Mouse (Mus musculus): ENCODE data around the gene Ctxn2. TPM values are rescaled to one million over a fixed set of nuclear protein-coding genes. Genes with fewer than 3 reads are reported as not detected.
A peak's percentile ranks its signal among the peaks of the same experiment; 100 is the strongest.

The Ctxn2 gene
- polyA plus RNA-seq, 1 experiment, result not detected

- no peak overlapping the region for H3K4me2 ChIP-seq (ENCODE audit: low read depth)
- H3K36me3 ChIP-seq (ENCODE audit: control insufficient read depth, insufficient read depth), result peaks cover 21% of the 10 kb centered on the region
- no peaks in the 10 kb centered on the region for H3K27me3 ChIP-seq (ENCODE audit: control insufficient read depth, insufficient read depth, insufficient read length)
- H3K79me2 ChIP-seq (ENCODE audit: control insufficient read depth, insufficient read depth), result peaks cover 85% of the 10 kb centered on the region
- no peak overlapping the region for H3K4me3 ChIP-seq
- TF ChIP-seq MYOG (IDR thresholded peaks at IDR 0.05; ENCODE audit: control insufficient read depth in 1 of 3, insufficient read depth in 1 of 3, insufficient read length in 2 of 3, low read depth in 2 of 3) (no peak), POLR2A (IDR thresholded peaks at IDR 0.05; ENCODE audit: insufficient read length, low read depth) (no peak), USF1 (IDR thresholded peaks at IDR 0.05; ENCODE audit: low read depth) (no peak), SRF (IDR thresholded peaks at IDR 0.05; ENCODE audit: control insufficient read depth, insufficient read length, low read depth) (no peak), REST (IDR thresholded peaks at IDR 0.05; ENCODE audit: insufficient read depth, insufficient read length) (no peak), MAX (IDR thresholded peaks at IDR 0.05; ENCODE audit: low read depth) (no peak), POLR2AphosphoS2 (IDR thresholded peaks at IDR 0.05; ENCODE audit: insufficient read length, low read depth) (no peak), E2F4 (IDR thresholded peaks at IDR 0.05; ENCODE audit: insufficient read depth) (no peak), CEBPB (IDR thresholded peaks at IDR 0.05; ENCODE audit: insufficient read depth, poor library complexity, severe bottlenecking) (no peak), MYOD1 (IDR thresholded peaks at IDR 0.05; ENCODE audit: control insufficient read depth in 1 of 3, insufficient read length in 2 of 3, low read depth in 2 of 3) (no peak), TCF12 (IDR thresholded peaks at IDR 0.05; ENCODE audit: insufficient read depth, poor library complexity, severe bottlenecking) (no peak), TCF3 (IDR thresholded peaks at IDR 0.05; ENCODE audit: insufficient read length, low read depth) (no peak)
- no peak overlapping the region for H3ac ChIP-seq (ENCODE audit: control insufficient read depth, insufficient read length)
These were observed 16.9 kb upstream of the Ctxn2 start for GRCm38 (mm10) chr2:125119381-125120110.

DNA sequence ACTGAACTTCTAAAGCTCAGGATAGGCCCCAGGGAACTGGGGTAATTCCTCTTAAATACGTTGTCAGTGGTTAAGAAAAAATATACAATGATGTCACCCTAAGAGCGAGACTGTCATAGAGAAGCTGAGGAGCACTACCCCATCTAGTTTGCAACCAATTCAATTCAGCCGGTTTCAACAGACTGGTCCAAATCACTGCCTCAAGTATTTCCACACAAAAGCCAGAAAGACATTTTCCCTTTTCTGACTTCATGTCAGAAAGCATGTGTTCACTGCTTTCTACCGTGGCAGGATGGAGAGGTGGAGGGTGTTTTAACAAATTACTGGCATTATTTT is 14.2 kb upstream of the Ctxn2 start:
- TF ChIP-seq REST (IDR thresholded peaks at IDR 0.05; ENCODE audit: insufficient read depth, insufficient read length), result no peak
- no peak for TF ChIP-seq SRF (IDR thresholded peaks at IDR 0.05; ENCODE audit: control insufficient read depth, insufficient read length, low read depth)
- no peak for TF ChIP-seq MYOD1 (IDR thresholded peaks at IDR 0.05; ENCODE audit: control insufficient read depth in 1 of 3, insufficient read length in 2 of 3, low read depth in 2 of 3)
- TF ChIP-seq USF1 (IDR thresholded peaks at IDR 0.05; ENCODE audit: low read depth), result no peak
- no peak for TF ChIP-seq E2F4 (IDR thresholded peaks at IDR 0.05; ENCODE audit: insufficient read depth)
- TF ChIP-seq CEBPB (IDR thresholded peaks at IDR 0.05; ENCODE audit: insufficient read depth, poor library complexity, severe bottlenecking), result no peak
- TF ChIP-seq POLR2A (IDR thresholded peaks at IDR 0.05; ENCODE audit: insufficient read length, low read depth), result no peak
- TF ChIP-seq TCF3 (IDR thresholded peaks at IDR 0.05; ENCODE audit: insufficient read length, low read depth), result no peak
- no peak for TF ChIP-seq MAX (IDR thresholded peaks at IDR 0.05; ENCODE audit: low read depth)
- no peak for TF ChIP-seq MYOG (IDR thresholded peaks at IDR 0.05; ENCODE audit: control insufficient read depth in 1 of 3, insufficient read depth in 1 of 3, insufficient read length in 2 of 3, low read depth in 2 of 3)
- TF ChIP-seq TCF12 (IDR thresholded peaks at IDR 0.05; ENCODE audit: insufficient read depth, poor library complexity, severe bottlenecking), result no peak
- no peaks in the 10 kb centered on the region for H3K27me3 ChIP-seq (ENCODE audit: control insufficient read depth, insufficient read depth, insufficient read length)
- H3ac ChIP-seq (ENCODE audit: control insufficient read depth, insufficient read length), result no peak overlapping the region

DNA sequence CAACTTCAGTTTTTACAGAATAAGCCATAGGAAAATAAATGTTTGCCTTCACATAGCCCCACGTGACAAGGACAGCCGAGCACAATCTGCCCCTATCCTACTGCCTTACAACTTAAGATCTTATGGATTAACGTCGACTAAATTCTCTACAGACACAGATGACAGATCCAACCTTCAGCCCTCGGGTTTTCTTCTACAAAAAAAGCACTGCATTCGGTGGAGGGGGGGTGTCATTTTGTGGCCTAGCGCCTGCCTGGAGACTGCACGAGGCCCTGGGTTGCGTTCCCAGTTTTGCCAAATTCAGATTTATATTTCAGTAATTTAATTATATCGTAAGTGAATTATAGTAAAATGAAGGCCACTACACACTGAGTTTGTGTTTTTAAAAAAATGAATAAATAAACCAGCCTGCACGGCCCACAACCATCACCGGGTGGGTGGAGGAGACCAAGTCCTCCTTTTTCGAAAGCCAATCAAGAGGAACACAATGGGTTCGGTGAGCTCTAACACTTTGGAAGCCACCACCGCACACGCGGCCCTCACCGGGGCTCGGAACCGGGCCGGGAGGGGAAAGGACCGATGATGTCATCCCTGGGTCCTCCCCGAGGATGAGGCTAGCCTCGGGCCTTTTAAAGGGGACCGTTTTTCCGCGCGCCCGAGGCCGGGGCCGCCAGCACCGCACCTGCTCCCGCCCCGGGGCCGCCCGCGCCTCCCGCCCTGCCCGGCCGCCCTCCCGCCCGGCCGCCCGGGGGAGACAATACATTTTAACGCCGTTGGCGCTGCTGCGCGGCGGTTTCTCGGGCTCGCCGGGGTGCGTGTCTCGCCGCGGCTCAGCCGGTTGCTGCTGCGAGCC is 13.6 kb upstream of the Ctxn2 start:
- Histone ChIP-seq H3K36me3 (ENCODE audit: control insufficient read depth, insufficient read depth) (no peaks in the 10 kb centered on the region), H3K4me2 (ENCODE audit: low read depth) (peak overlapping the region; percentile 90)
- TF ChIP-seq MYOD1 (IDR thresholded peaks at IDR 0.05; ENCODE audit: control insufficient read depth in 1 of 3, insufficient read length in 2 of 3, low read depth in 2 of 3), result no peak
- no peak for TF ChIP-seq MAX (IDR thresholded peaks at IDR 0.05; ENCODE audit: low read depth)
- TF ChIP-seq POLR2A (IDR thresholded peaks at IDR 0.05; ENCODE audit: insufficient read length, low read depth), result no peak
- peak; percentile 83 for TF ChIP-seq USF1 (IDR thresholded peaks at IDR 0.05; ENCODE audit: low read depth)

More for the DNA sequence above, 14.2 kb upstream of the Ctxn2 start:
- peaks cover 58% of the 10 kb centered on the region for H3K79me2 ChIP-seq (ENCODE audit: control insufficient read depth, insufficient read depth)
- H3K36me3 ChIP-seq (ENCODE audit: control insufficient read depth, insufficient read depth), result no peaks in the 10 kb centered on the region
- H3K4me2 ChIP-seq (ENCODE audit: low read depth), result peak overlapping the region; percentile 90
- H3K4me3 ChIP-seq, result peak overlapping the region; percentile 65

DNA sequence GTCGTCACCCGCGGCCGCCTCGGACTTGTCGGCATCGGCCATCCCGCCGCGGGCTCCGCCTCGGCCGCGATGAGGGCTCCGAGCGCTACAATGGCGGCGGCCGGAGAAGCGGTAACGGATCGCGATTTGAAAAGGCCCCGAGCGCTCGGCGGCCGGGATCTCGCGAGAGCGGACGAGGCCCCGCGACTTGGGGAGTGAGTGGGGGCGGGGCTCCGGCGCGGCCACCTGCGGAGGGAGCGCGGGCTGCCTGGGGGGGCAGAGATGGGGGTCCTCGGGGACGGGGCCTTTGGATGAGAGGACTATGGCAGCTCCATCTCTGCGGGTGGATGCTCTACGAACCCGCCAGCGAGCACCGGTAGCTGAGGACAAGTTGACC is 13.0 kb upstream of the Ctxn2 start, which contains the start of gene Myef2:
Gene Myef2 (minus strand): TSS at position 185 of the 376 bp plus-strand sequence.
- no peaks in the 10 kb centered on the region for H3K27me3 ChIP-seq (ENCODE audit: control insufficient read depth, insufficient read depth, insufficient read length)

More for the DNA sequence above, 13.6 kb upstream of the Ctxn2 start:
- H3K27me3 ChIP-seq (ENCODE audit: control insufficient read depth, insufficient read depth, insufficient read length), result no peaks in the 10 kb centered on the region
- H3K4me3 ChIP-seq, result peak overlapping the region; percentile 65
- H3K79me2 ChIP-seq (ENCODE audit: control insufficient read depth, insufficient read depth), result peaks cover 52% of the 10 kb centered on the region
- H3ac ChIP-seq (ENCODE audit: control insufficient read depth, insufficient read length), result peak overlapping the region; percentile 46

More for the DNA sequence above, 13.0 kb upstream of the Ctxn2 start, which contains the start of gene Myef2:
- TF ChIP-seq MYOG (IDR thresholded peaks at IDR 0.05; ENCODE audit: control insufficient read depth in 1 of 3, insufficient read depth in 1 of 3, insufficient read length in 2 of 3, low read depth in 2 of 3), result peak in 1 of 3 experiments; percentile 37
- no peak for TF ChIP-seq MYOD1 (IDR thresholded peaks at IDR 0.05; ENCODE audit: control insufficient read depth in 1 of 3, insufficient read length in 2 of 3, low read depth in 2 of 3)
- TF ChIP-seq E2F4 (IDR thresholded peaks at IDR 0.05; ENCODE audit: insufficient read depth), result peak; percentile 79
- Histone ChIP-seq H3ac (ENCODE audit: control insufficient read depth, insufficient read length) (peak within 1 kb of the TSS; percentile 46), H3K79me2 (ENCODE audit: control insufficient read depth, insufficient read depth) (peaks cover 46% of the 10 kb centered on the region), H3K4me2 (ENCODE audit: low read depth) (peak within 1 kb of the TSS; percentile 90), H3K36me3 (ENCODE audit: control insufficient read depth, insufficient read depth) (no peaks in the 10 kb centered on the region), H3K4me3 (peak within 1 kb of the TSS; percentile 65)

All from myocyte (in vitro differentiated cells).